Mouse (Mus musculus) testis, adult 2 months (tissue): ENCODE measurements around the gene Mrpl52.

Experiments used
- CTCF ChIP-seq: fragments of 200-500 bp; IDR thresholded peaks from 2 replicates; pipeline ENCODE4 v1.5.1; 2012; ENCODE audit warnings: low read depth, mild to moderate bottlenecking, inconsistent platforms, low read length, moderate library complexity; ENCODE audit not compliant: control insufficient read depth, insufficient read depth, insufficient replicate concordance
- POLR2A ChIP-seq: fragments of 200-500 bp; IDR thresholded peaks from 2 replicates; pipeline ENCODE4 v1.6.1; 2012; ENCODE audit warnings: low read depth, mild to moderate bottlenecking, inconsistent platforms, low read length, moderate library complexity; ENCODE audit not compliant: control insufficient read depth

GRCm38 (mm10) chr14:54430406-54431145 is 3.9 kb downstream of the Mrpl52 start:
- TF ChIP-seq CTCF, result no peak
- peak; percentile 7; the same call in 1 of the 2 replicates for TF ChIP-seq POLR2A
